Mouse (Mus musculus): ENCODE measurements at regions not wholly inside any gene's neighbourhood (a gene's known extent, or its start where the extent isn't known, plus 50 kb on each side); places are given as distances from the start of the nearest gene placed in this dataset.
"Not testable (repeated sequence)": the region's sequence is repeated elsewhere in the genome, so short reads cannot be mapped to it uniquely, and the experiment has no call there.

DNA sequence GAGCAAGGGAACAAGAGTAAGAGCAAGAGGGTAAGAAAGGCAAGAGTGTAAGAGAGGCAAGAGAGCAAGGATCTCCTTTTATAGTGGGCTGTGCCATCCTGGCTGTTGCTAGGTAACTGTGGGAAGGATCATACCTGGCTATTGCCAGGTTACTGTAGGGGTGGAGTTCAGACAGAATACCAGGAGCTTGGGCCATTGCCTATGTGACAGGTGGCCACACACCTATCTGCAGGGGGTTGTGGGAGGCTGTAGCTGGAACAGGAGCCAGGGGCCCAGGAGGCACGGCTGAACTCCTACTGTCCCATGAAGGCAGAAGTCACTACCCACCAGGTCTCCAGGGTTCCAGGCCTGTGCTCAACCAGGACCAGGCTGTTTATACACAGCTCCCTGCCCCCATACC, 1149.0 kb downstream of the 9330182O14Rik start:
- no peak for ATAC-seq (replicated peaks; ENCODE audit: poor library complexity)

DNA sequence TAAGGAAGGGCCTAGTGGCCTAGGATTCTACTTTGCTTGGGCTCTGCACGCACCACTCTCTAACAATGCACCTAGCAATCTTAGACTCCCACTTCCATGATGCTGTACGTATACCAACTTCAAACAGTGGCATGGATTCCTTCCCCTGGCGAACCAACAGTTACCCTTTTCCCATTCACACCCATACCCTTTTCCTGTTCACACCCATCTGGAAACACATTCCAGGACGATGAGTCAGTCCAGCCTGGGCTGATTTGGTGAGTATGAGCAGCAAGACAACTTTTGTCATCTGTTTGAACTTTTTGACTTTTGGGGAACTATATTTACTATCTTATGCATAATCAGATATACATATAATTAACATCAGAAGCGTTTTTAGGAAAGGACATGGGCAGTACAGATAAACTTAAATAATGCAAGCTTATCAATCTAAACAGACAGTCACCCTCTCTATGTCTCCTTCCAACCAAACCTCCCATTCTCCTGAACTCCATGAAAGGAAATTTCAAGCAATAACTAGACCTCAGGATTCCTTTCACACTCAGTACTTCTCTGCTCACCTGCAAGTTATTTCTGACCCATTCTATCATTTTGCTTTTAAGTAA, 1152.7 kb downstream of the 9330182O14Rik start:
- no peak for ATAC-seq (replicated peaks; ENCODE audit: poor library complexity)

DNA sequence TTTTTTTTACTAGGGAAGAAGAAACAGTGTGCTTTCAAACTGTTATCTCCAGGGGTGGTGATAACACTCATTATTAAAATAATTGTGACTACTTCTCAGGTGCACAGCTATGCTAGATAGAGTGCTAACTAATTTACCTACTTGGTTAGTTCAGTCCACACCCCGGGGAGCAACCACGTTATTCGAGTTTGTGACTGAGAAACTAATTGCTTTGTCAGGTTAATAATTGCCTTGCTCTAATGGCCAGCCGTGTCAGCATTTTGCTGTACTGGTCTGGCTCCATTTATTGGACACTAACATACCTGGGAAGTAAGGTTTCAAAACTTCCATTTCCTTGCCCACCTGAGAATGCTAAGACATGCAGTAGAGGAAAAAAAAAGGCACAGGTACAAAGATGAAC, 1163.3 kb downstream of the 9330182O14Rik start:
- ATAC-seq (replicated peaks; ENCODE audit: poor library complexity): no peak

DNA sequence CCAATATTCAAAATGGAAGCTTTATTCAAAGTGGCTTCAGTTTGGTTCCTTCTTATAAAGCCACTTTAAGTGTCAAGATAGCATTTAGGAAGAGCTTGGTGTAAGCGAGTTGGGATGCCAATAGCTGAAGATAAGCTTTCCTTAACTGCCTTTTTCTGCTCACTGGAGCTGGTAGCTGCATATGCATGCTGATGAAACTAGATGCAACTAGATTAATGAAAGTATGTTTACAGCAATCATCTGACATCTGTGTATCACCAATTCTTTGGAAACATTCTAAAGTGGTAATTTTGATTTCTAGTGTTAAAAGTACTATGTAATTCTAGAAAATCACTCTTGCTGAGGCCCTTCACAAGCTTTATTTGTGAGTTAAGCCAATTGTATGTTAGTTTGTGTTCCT, 1172.5 kb downstream of the 9330182O14Rik start:
- no peak for ATAC-seq (replicated peaks; ENCODE audit: poor library complexity)

DNA sequence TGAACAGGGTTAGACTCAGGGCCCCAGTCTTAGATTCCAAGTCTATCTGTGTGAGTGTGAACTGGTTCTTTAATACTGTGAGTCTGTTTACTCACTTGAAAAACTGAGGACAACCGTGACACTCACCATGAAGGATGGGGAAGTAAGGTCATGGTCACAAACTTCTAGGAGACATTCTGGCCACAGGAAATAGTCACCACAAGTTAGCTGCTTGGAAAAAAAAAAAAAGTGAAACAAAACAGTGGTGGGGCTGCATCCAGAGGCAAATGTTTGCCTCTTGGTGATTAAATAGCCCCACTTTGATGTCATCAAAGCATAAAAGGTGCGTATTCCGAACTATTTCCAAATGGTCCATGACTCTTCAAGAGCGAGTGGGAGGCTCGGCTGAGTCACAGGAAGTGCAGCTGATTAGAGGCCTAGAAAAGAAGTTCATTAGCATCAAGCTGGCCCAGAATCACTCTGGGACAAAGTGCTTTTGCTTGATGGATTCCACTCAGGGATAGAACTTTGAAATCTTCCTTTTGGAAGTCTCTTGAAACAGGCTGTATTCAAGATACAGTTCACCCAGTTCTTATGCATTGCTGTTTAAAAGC, 1177.7 kb downstream of the 9330182O14Rik start:
- peak; percentile 57 for ATAC-seq (replicated peaks; ENCODE audit: poor library complexity)

DNA sequence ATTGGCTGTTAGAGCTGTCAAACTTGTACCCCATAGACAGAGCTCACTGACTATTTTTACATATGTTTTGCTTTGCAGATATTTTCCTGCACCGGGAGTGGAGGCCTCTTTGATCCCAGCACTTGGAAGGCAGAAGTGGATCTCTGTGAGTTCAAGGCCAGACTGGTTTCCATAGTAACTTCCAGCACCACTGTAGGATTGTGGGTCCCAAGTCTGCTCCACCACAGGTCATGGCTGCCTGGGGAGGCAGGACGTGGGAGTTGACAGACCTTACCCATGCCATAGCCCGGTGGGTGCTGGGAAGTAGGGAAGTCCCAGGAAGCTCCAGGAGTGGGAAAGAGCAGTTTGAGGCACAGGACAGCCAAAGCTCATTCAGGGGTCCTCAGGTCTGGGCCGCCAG, 1180.8 kb downstream of the 9330182O14Rik start:
- no peak for ATAC-seq (replicated peaks; ENCODE audit: poor library complexity)

DNA sequence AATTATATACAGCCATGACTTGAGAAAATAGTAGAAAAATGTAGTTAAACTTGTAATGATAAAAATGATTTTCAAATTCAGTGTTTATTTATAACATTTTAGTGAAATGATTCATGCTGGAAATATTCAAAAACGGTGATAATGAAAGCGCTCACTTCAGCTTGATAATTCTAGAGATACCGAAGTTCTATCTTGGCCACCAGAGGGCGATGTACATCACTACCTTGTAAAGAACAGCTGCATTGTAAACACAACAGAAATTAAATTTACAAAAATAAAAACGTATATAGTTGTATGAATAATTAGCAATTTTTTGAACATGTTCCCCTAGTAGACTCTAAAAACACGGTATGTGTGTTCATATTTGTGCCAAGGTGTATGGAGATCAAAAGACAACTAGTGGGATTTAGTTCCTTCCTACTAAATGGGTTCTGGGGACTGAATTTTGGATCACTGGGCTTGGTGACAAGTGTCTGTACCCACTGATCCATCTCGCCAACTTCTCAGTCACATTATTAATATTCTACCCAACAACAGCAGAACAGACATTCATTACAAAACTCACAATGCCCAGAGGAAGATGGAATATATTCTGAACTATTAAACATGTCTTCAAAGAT, 1191.6 kb downstream of the 9330182O14Rik start:
- peak; percentile 73 for ATAC-seq (replicated peaks; ENCODE audit: poor library complexity)

DNA sequence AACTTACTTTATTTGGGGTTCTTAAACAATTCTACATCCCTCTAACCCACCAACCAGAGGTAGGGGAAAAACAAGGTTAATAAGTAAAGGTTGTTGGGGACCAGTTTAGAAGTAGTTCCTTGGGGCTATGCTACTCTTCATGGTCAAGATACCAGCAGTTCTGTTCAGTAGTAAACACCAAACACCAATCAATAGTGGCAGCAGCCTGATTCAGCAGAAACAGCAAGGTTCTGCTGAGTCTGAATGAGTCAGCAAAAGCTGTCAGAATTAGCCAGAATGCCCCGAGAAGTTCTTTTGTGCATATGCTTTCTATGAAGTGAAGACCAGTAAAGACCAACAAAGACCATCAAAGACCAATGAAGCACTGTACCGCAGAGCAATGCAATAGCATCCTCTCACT, 1195.1 kb downstream of the 9330182O14Rik start:
- ATAC-seq (replicated peaks; ENCODE audit: poor library complexity): no peak

DNA sequence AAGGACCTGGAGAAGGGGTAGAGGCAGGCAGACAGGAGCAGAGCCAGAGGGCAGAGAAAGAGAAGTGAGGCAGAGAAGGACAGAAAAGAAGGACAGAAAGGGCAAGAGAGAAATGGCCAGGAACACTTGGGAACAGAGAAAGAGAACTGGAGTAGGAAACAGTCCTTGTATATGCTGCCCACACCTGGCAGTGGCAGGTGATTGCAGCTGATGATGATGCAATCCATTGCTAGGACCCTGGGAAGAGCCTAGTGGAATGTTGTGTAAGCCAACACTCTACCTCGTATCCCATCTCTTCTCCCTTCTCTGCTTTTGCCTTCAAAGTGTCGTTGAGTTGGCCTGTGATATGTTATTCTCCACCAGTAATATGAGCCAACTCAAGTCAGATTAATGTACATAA, 1195.9 kb downstream of the 9330182O14Rik start:
- no peak for ATAC-seq (replicated peaks; ENCODE audit: poor library complexity)

DNA sequence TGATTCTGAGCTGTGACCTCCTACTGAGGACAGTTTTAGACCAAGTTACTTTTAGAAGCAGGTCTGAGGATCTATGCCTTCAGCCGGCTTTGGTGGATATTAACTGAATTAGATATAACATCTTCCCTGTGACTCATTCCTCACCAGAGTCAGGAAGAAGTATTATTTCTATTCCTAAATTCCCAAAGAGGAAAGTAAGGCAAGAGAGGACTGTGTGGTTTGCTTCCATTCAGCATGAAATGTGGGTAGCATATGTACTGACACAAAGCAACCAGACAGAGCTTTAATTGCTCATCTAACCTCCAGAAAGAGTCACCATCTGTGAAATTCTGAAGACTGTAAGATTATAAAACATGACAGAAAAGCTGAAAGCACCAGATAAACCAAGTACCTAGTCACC, 1198.3 kb downstream of the 9330182O14Rik start:
- ATAC-seq (replicated peaks; ENCODE audit: poor library complexity): no peak

DNA sequence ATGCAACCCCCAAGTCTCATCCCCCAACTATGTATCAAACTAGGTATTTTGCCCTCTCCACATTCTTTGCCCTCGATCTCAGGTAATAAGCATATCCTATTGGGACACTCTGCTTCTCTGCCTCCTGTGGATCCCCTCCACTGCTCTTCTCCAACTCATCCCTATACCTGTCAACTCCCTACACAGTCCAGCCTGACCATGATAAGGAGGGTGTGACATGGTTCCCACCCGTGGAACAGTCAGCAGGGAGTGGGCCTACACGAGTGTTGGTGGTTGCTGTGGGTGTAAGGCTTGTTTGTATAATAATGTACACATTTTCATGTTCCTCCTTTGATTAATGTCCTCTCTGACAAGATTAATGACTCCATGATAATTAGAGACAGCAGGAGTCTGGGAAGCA, 1199.0 kb downstream of the 9330182O14Rik start:
- ATAC-seq (replicated peaks; ENCODE audit: poor library complexity): no peak

DNA sequence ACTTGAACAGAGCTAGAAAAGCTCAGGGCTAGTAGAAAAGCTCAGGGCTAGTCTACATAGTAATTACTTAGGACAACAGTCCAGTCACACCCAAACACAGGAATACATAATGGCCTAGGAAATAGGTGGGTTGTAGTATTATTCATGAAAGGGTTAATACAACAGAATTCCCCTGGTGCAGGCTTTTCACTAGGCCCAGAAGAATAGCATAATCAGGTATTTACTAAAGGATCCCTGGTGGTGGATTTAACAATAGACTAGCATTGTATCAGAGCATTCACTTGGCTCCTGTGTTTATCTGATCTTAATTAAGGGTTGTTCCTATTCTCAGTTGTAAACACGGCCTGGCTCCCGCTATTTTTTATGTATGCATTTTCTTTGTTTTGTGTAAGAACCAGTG, 1206.5 kb downstream of the 9330182O14Rik start:
- not testable (repeated sequence) for ATAC-seq (replicated peaks; ENCODE audit: poor library complexity)

DNA sequence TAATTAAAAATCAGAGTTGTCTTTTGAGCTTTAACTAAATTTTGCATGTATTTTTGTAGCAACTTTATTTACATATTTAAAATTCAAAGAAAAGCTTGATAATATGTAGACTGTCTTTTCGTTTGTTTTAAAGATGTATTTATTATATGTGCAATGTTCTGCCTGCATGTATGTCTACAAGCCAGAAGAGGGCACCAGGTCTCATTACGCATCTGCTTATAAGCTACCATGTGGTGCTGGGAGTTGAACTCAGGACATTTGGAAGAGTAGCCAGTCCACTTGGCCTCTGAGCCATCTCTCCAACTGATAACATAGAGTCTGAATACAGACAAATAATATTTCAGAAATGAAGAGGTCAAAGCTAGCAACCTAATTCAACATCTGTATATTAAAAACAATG, 1211.4 kb downstream of the 9330182O14Rik start:
- ATAC-seq (replicated peaks; ENCODE audit: poor library complexity): no peak

DNA sequence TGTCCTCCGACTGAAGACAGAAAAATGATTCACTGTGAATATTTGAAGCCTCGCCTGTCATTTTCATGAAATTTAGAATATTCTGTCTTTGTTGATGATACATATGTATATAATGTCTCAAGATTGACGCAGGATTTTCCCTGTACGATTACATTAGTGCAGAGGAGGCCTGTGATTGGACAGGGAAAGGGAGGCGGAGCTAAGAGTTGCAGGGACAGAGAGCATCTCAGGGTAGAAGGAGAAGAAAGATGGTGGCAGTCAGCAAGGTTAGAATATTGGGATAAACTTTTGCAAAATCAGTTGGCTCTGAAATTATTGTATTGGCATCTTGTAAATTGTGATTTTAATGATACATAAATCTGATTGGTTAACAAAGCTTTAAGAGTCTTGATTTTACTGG, 1213.1 kb downstream of the 9330182O14Rik start:
- no peak for ATAC-seq (replicated peaks; ENCODE audit: poor library complexity)

DNA sequence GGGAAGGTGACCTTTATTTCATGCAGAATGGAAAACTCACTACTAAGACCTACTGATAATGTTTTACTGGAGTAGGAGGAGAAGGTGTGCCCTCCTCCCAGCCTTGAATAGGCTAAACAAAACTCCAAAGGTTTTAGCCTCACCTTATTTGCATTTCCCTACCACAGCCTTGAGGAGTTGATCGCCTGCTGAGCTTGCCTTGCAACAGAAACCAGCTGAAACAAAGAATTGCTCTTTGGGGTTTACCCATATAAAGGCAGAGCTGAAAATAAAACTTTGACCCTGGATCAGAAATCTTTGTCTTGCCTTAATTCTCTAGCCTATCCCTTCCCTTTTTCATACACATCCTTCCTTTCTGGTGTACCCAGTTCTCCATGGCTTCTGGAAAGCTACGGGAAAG, 1218.0 kb downstream of the 9330182O14Rik start:
- no peak for ATAC-seq (replicated peaks; ENCODE audit: poor library complexity)

DNA sequence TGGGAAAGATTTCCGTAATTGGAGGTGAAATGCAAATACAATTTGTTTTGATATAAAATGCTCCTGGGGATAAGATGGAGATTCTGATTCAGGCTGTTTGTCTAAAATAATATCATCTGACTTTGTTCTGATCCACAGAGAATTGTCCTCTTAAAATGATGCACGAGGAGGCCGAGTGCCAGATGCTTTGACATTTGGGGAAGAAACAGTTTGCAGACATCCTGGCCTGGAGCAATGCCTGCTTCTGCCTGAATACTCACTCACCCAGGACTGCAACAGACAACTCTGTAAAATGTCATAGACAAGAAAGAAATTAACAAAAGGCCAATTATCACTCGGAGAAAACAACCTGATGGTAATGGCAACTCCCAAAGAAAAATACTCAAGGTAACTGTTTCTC, 1225.1 kb downstream of the 9330182O14Rik start:
- no peak for ATAC-seq (replicated peaks; ENCODE audit: poor library complexity)

DNA sequence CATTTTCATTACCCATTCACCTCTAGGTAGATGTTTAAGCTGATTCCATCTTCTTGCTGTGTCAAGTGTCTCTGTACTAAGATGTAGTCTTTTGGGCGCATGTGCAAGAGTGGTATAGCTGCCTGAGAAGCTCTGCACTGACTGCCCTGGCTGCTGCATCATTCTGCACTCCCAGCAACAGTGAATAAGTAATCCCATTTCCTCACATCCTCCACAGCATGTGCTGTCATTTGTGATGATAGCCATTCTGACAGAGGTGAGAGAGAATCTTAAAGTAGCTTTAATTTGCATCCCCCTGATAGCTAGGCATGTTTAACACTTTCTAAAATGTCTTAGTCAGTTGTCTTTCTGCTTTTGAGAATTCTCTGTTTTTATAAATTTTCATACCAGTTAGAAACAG, 1240.5 kb downstream of the 9330182O14Rik start:
- no peak for ATAC-seq (replicated peaks; ENCODE audit: poor library complexity)

DNA sequence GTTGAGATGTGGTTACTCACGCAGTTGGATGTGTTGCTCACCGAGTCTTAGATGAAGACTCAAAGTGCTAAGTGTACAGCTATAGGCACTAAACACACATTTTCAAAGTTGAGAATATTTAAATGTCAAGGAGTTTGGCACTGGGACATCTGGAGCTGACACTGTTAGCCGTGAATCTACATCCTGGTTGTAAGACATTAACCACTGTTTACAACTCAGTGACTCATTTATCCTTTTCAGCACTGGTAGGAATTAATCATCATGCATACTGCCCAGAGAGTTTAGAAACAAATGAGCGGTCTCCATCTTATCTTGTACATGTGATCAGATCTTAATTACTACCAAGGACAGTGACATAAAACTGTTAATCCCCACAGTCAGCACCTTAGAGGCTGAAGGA, 1241.7 kb downstream of the 9330182O14Rik start:
- no peak for ATAC-seq (replicated peaks; ENCODE audit: poor library complexity)

DNA sequence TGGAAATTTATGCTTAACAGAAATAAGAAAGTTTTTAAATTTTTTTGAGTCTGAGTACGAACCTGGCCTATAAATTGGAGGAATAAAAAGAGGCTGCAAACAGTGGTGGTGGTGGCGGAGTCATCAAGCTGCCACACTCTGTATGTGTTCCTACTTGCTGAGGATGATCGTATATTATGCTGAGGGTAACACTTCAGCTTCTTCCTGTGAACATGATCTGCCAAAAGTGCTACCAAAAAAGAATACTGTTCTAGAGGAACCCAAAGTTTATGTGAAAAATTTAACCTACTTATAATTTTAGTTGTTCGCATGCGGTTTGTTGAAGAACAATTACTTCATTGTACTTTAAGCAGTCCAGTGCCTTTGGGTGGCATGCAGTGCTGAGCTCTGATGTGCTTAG, 1245.5 kb downstream of the 9330182O14Rik start:
- no peak for ATAC-seq (replicated peaks; ENCODE audit: poor library complexity)

DNA sequence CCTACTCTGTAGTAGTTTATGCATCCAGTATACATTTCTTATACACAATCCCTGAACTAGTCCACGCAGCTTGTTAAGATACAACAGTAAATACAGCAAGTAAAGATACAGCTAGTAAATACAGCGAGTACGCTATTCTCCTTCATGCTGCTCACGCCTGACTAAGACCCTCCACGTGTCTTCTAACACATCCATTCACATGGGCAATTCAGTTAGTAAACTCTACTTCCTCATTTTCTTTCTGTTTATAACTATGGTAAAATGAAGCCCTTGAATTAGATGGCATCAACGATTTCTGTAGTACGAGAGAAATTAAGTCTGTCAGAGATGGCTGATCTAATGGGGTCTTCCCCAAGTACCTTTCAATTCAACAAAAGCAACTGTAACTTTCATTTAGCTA, 1246.3 kb downstream of the 9330182O14Rik start:
- 0 out of 2 replicates have a peak, but pooled peaks have one; percentile 20 for ATAC-seq (replicated peaks; ENCODE audit: poor library complexity)

DNA sequence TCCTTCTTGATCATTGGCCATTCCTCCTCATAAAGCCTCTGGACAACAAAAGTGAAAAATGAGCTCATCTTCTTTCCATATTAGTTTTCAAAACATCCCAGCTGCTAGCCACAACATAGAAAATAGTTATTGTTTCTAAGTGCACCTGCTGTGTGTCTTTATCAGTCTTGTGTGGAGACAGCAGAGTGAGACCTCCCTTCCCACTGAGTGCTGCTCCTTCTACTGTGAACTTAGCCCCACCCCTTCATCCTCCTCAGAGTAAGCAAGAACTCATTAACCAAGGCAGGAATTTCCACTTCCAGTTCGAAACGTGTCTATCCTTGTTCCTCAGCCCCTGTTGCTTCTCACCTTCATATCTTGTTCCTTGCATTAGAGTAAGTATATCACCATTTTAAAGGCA, 1256.5 kb downstream of the 9330182O14Rik start:
- no peak for ATAC-seq (replicated peaks; ENCODE audit: poor library complexity)

All from megakaryocyte progenitor cell, adult 5-6 weeks (primary cell).